Mouse (Mus musculus): Measurements from ENCODE around the gene Pi4ka. TPM values are rescaled to one million over a fixed set of nuclear protein-coding genes. Genes with fewer than 3 reads are reported as not detected.
"Not testable (repeated sequence)": the region's sequence is repeated elsewhere in the genome, so short reads cannot be mapped to it uniquely, and the experiment has no call there.

Pi4ka gene
- polyA plus RNA-seq, 1 experiment from 2014 or later: 51.0 TPM

DNA sequence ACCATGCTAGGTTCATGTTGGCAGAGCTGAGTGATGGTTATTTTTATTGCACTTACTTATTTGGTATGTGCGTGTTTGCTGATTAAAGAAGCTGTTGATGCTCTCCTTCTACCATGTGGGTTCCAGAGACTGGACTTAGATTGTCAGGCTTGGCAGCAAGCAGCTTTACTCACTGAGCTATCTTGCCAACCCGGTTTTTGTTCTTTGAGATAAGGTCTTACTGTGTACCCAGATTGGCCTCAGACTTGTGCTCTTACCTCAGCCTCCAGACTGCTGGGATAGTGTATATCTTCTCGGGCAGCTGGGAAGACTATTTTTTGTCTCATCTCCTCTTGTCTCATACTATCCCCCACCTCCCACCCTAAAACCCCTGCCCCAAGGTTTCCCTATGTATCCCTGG is 168.5 kb downstream of the Pi4ka start:
- H3K36me3 ChIP-seq (ENCODE audit: control insufficient read depth, insufficient read depth, low read length): no peaks in the 10 kb centered on the region
- H3K4me3 ChIP-seq (ENCODE audit: low read depth, low read length): no peak overlapping the region
- H3K4me1 ChIP-seq (ENCODE audit: control insufficient read depth, insufficient read depth, low read length): peaks cover 18% of the 10 kb centered on the region
- WGBS: 85% methylated on average over 3 of the region's 3 CpGs
- no peak overlapping the region for H3K9ac ChIP-seq (ENCODE audit: low read length)
- no peaks in the 10 kb centered on the region for H3K27me3 ChIP-seq (replicated peaks; ENCODE audit: control insufficient read depth, insufficient read depth, low read length)
- H3K27ac ChIP-seq (ENCODE audit: low read depth, low read length): no peak overlapping the region
- no peak overlapping the region for H3K4me2 ChIP-seq (ENCODE audit: low read length)
- no peak for DNase-seq (ENCODE audit: low spot score)
- no peaks in the 10 kb centered on the region for H3K9me3 ChIP-seq (replicated peaks; ENCODE audit: control insufficient read depth, low read length)
- no peak for ATAC-seq

DNA sequence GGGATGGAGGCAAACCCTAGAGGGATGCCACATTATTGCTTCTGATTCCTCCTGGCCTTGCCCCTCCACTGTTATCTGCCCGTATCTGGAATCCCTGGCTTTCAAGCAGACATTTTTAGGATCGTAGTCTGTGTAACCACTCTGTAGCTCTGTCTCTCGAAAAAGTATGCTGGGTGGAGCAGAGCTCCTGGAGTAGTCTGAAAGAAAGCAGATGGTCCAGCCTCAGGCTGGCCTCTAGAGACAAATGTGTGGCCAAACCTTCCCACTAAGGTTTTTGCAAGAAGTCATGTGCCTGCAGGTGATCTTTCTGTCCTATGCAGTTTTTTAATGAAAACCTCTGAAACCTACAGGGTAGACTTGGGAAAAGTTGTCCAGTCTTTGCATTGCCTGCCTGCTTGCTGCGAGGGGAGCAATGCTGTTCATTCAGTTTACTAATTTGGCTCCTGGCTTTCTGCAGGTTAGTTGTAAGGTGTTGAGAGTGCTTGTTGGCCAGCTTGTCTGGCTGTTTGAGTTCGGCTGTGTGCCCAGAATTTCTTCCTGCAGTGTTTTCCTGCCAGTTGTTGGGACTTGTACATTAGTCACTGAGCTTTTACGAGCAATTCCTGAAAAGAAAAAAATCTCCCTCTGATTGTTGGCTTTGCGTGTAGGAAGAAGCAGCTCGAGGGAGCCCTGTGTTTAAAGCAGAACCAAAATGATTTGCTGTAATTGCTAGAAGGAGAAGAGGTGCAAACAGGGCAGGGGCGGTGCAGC is 171.0 kb downstream of the Pi4ka start:
- Histone ChIP-seq H3K4me1 (ENCODE audit: control insufficient read depth, insufficient read depth, low read length) (peaks cover 18% of the 10 kb centered on the region), H3K4me2 (ENCODE audit: low read length) (peak overlapping the region; percentile 84), H3K9ac (ENCODE audit: low read length) (peak overlapping the region; percentile 96), H3K36me3 (ENCODE audit: control insufficient read depth, insufficient read depth, low read length) (no peaks in the 10 kb centered on the region), H3K4me3 (ENCODE audit: low read depth, low read length) (peak overlapping the region; percentile 90), H3K9me3 (replicated peaks; ENCODE audit: control insufficient read depth, low read length) (no peaks in the 10 kb centered on the region), H3K27me3 (replicated peaks; ENCODE audit: control insufficient read depth, insufficient read depth, low read length) (no peaks in the 10 kb centered on the region), H3K27ac (ENCODE audit: low read depth, low read length) (peak overlapping the region; percentile 94; the same call in 1 of the 2 replicates)
- ATAC-seq (no peak), DNase-seq (ENCODE audit: low spot score) (peak; percentile 23)
- 48% methylated on average over 9 of the region's 9 CpGs for WGBS

DNA sequence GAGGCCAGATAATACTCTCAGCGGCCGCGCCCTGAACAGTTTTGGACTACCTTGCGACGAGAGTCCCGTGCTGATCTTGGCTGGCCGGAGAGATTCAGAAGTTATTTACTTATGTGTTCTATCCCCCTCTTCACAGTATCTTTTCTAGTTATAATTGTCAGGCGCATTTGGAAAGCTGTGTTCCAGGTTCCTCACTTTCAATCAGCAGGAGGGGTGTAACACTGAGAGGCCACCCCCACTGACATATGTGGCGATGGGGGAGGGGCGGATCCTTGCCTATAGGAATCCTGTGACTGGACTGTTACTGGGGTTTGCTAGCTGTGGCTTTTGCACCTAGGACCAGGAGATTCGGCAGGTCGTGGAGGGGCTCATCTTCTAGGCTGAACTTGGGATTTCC is 171.6 kb downstream of the Pi4ka start:
- H3K4me3 ChIP-seq (ENCODE audit: low read depth, low read length): peak overlapping the region; percentile 90
- H3K9me3 ChIP-seq (replicated peaks; ENCODE audit: control insufficient read depth, low read length): no peaks in the 10 kb centered on the region
- WGBS: 2% methylated on average over 12 of the region's 12 CpGs
- H3K9ac ChIP-seq (ENCODE audit: low read length): peak overlapping the region; percentile 96
- H3K27ac ChIP-seq (ENCODE audit: low read depth, low read length): peak overlapping the region; percentile 94; the same call in 1 of the 2 replicates
- peak; percentile 67 for DNase-seq (ENCODE audit: low spot score)
- H3K36me3 ChIP-seq (ENCODE audit: control insufficient read depth, insufficient read depth, low read length): no peaks in the 10 kb centered on the region
- no peaks in the 10 kb centered on the region for H3K27me3 ChIP-seq (replicated peaks; ENCODE audit: control insufficient read depth, insufficient read depth, low read length)
- no peak for ATAC-seq
- peak overlapping the region; percentile 84 for H3K4me2 ChIP-seq (ENCODE audit: low read length)
- H3K4me1 ChIP-seq (ENCODE audit: control insufficient read depth, insufficient read depth, low read length): peaks cover 18% of the 10 kb centered on the region

DNA sequence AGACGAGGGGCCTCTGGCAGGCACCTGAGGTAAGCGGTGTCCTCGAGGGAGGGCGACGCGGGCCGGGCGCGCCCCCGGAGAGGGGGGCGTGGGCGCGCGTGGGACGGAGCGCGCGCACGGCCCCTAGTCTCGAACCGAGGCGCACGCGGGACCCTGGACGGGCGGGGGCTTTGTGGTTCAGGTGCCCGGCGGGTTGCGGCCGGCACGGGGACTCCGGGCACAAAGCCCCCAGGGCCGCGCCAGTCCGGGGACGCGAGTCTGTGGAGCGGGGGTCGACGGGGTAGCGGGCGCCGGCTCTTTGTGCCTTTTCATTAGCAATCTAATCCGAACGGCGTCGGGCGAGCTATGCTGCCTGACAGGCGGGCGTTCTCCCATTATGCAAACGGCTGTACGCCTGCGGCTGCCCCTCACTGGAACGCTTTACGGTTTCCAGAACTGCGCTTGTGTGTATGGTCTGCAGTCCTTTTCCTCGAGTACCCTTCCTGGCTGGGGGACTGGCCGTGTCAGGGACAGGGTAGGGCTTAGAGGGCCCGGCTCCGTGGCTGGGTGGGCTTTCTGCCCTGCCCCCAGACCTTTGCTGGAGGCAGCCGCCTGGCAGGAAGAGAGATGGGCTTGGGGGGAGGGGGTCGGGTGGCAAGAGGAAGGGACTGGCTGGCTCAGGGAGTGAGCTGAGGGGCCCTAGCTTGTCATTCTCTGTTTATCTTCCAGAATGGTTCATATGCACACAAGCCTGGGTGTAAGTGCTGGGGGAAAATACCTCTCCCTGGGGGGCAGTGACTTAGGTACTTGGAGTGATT is 172.2 kb downstream of the Pi4ka start:
- H3K27me3 ChIP-seq (replicated peaks; ENCODE audit: control insufficient read depth, insufficient read depth, low read length): no peaks in the 10 kb centered on the region
- H3K4me3 ChIP-seq (ENCODE audit: low read depth, low read length): peak overlapping the region; percentile 90
- no peaks in the 10 kb centered on the region for H3K9me3 ChIP-seq (replicated peaks; ENCODE audit: control insufficient read depth, low read length)
- DNase-seq (ENCODE audit: low spot score) (peak; percentile 81), ATAC-seq (peak; percentile 77)
- H3K4me1 ChIP-seq (ENCODE audit: control insufficient read depth, insufficient read depth, low read length): peaks cover 18% of the 10 kb centered on the region
- peak overlapping the region; percentile 84 for H3K4me2 ChIP-seq (ENCODE audit: low read length)
- H3K36me3 ChIP-seq (ENCODE audit: control insufficient read depth, insufficient read depth, low read length): no peaks in the 10 kb centered on the region
- WGBS: 1% methylated on average over 59 of the region's 62 CpGs
- peak overlapping the region; percentile 94 for H3K27ac ChIP-seq (ENCODE audit: low read depth, low read length)
- H3K9ac ChIP-seq (ENCODE audit: low read length): peak overlapping the region; percentile 96

- peak; percentile 96 for DNase-seq (ENCODE audit: low spot score)
- H3K9me3 ChIP-seq (replicated peaks; ENCODE audit: control insufficient read depth, low read length): no peaks in the 10 kb centered on the region
- peak within 1 kb of the TSS; percentile 94 for H3K27ac ChIP-seq (ENCODE audit: low read depth, low read length)
- H3K9ac ChIP-seq (ENCODE audit: low read length): peak within 1 kb of the TSS; percentile 96
- WGBS: under 1% methylated on average over 57 of the region's 59 CpGs
- H3K4me1 ChIP-seq (ENCODE audit: control insufficient read depth, insufficient read depth, low read length): peaks cover 18% of the 10 kb centered on the region
- H3K4me3 ChIP-seq (ENCODE audit: low read depth, low read length): peak within 1 kb of the TSS; percentile 90
- H3K4me2 ChIP-seq (ENCODE audit: low read length): peak within 1 kb of the TSS; percentile 84
- peak; percentile 96 for ATAC-seq
- no peaks in the 10 kb centered on the region for H3K27me3 ChIP-seq (replicated peaks; ENCODE audit: control insufficient read depth, insufficient read depth, low read length)
- no peaks in the 10 kb centered on the region for H3K36me3 ChIP-seq (ENCODE audit: control insufficient read depth, insufficient read depth, low read length)
These were observed 173.1 kb downstream of the Pi4ka start, which contains the start of gene Hic2 for GRCm38 (mm10) chr16:17232794-17233701. Gene Hic2 (plus strand): TSS chr16:17233572.

DNA sequence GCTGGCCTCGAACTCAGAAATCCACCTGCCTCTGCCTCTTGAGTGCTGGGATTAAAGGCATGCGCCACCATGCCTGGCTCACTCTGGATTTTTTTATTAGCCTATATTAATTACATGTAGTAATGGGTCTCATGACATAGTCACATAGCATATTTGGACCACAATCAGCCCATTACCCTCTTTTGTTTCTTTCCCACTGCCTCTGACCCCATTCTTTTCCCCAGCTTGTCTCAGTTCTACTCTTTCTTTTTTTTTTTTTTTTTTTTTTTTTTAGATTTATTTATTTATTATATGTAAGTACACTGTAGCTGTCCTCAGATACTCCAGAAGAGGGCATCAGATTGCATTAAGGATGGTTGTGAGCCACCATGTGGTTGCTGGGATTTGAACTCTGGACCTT is 174.6 kb downstream of the Pi4ka start:
- not testable (repeated sequence) for DNase-seq (ENCODE audit: low spot score); ATAC-seq
- 90% methylated on average over 2 of the region's 2 CpGs for WGBS

More for the DNA sequence above, 174.6 kb downstream of the Pi4ka start:
- H3K4me1 ChIP-seq (ENCODE audit: control insufficient read depth, insufficient read depth, low read length): peaks cover 18% of the 10 kb centered on the region
- not testable (repeated sequence) for H3K9me3 ChIP-seq (replicated peaks; ENCODE audit: control insufficient read depth, low read length); H3K4me3 ChIP-seq (ENCODE audit: low read depth, low read length); H3K27me3 ChIP-seq (replicated peaks; ENCODE audit: control insufficient read depth, insufficient read depth, low read length); H3K36me3 ChIP-seq (ENCODE audit: control insufficient read depth, insufficient read depth, low read length); H3K27ac ChIP-seq (ENCODE audit: low read depth, low read length); H3K9ac ChIP-seq (ENCODE audit: low read length); H3K4me2 ChIP-seq (ENCODE audit: low read length)

Other genes with a start within 250 kb of the Pi4ka start
- gene Ube2l3, start 203.7 kb downstream of the Pi4ka start, polyA plus RNA-seq (2014; fragmentation: Nextera tagmentation; extraction: Ambion mirVana): 317 and 319 TPM in 2 replicates
- gene Rimbp3, start 197.7 kb downstream of the Pi4ka start, polyA plus RNA-seq (2014; fragmentation: Nextera tagmentation; extraction: Ambion mirVana): 1.1 and 1.2 TPM in 2 replicates
- gene Hic2, start 172.7 kb downstream of the Pi4ka start, polyA plus RNA-seq (2014; fragmentation: Nextera tagmentation; extraction: Ambion mirVana): 2.9 and 4.2 TPM in 2 replicates
- 6.6 and 12.4 TPM in 2 replicates for gene Tmem191c, start 130.2 kb downstream of the Pi4ka start, polyA plus RNA-seq (2014; fragmentation: Nextera tagmentation; extraction: Ambion mirVana)
- 1.4 and 3.1 TPM in 2 replicates for gene Serpind1, start 74.9 kb downstream of the Pi4ka start, polyA plus RNA-seq (2014; fragmentation: Nextera tagmentation; extraction: Ambion mirVana)
- 11.1 and 11.6 TPM in 2 replicates for gene Snap29, start 328 bp downstream of the Pi4ka start, polyA plus RNA-seq (2014; fragmentation: Nextera tagmentation; extraction: Ambion mirVana)
- 79.4 and 107 TPM in 2 replicates for gene Crkl, start 45.7 kb upstream of the Pi4ka start, polyA plus RNA-seq (2014; fragmentation: Nextera tagmentation; extraction: Ambion mirVana)
- gene Aifm3, start 83.3 kb upstream of the Pi4ka start, polyA plus RNA-seq (2014; fragmentation: Nextera tagmentation; extraction: Ambion mirVana): 7.0 and 8.5 TPM in 2 replicates
- 87.6 and 91.9 TPM in 2 replicates for gene Lztr1, start 102.4 kb upstream of the Pi4ka start, polyA plus RNA-seq (2014; fragmentation: Nextera tagmentation; extraction: Ambion mirVana)
- gene Thap7, start 124.8 kb upstream of the Pi4ka start, polyA plus RNA-seq (2014; fragmentation: Nextera tagmentation; extraction: Ambion mirVana): 60.9 and 61.6 TPM in 2 replicates
- gene Lrrc74b, start 154.9 kb upstream of the Pi4ka start, polyA plus RNA-seq (2014; fragmentation: Nextera tagmentation; extraction: Ambion mirVana): 0.62 and 1.1 TPM in 2 replicates
- gene P2rx6, start 155.6 kb upstream of the Pi4ka start, polyA plus RNA-seq (2014; fragmentation: Nextera tagmentation; extraction: Ambion mirVana): 1.1 and 1.3 TPM in 2 replicates
- gene Slc7a4, start 176.9 kb upstream of the Pi4ka start, polyA plus RNA-seq (2014; fragmentation: Nextera tagmentation; extraction: Ambion mirVana): 23.3 and 27.1 TPM in 2 replicates
- gene Smpd4, start 213.0 kb upstream of the Pi4ka start, polyA plus RNA-seq (2014; fragmentation: Nextera tagmentation; extraction: Ambion mirVana): 34.3 and 35.7 TPM in 2 replicates
- gene Ccdc74a, start 240.2 kb upstream of the Pi4ka start, polyA plus RNA-seq (2014; fragmentation: Nextera tagmentation; extraction: Ambion mirVana): 4.8 and 5.7 TPM in 2 replicates